Mouse (Mus musculus) forelimb bud, embryonic 11.5 days (tissue): ENCODE measurements around the gene 1700012B07Rik.

Experiments
- DNase-seq: peaks from one replicate; pipeline ENCODE4 v3.0.0-alpha.2; 2012; ENCODE audit warnings: low read depth, low spot score

The 1700012B07Rik gene

DNA sequence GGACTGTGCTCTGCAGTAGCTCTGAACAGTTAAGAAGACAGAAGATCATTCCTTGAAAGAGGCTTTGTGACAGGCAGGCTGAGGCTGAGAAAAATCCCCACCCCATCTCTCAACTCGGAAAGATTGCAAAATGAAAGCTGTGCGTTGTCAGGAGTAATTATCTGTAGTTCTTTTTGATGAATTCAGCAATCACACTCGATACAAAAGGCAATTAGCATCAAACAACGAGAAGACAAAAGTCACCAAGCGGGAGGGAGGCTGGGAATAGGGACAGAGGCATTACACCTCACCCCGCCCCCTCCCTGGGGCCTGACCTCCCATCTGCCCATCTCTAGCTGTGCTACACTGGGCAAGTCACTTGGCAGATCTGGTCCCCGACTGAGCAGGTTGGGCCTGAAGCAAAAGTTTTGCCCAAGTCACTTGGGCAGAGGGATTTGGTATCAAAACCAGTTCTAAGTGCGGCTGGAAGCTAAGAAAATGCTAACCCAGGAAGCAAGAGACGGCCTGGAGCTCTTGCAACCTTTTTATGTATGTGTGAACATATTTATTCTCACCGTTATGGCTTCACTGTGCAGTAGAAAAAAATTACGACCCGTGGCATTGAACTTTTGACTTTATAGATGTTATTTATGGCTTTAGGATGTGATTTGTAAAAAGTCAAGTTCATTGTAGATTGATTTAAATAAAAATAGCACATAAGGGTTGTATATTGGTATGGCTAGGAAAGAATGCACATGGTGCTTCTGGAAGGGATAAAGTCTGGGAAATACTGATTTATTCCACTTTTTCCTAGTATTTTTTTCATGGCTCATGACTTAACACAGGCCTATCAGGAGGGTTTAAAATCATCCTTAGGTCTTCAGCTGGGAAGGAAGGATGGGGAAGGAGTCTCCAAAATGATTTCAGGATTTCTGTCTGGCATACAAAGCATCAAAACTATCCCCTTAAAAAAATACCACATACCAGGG lies 75.9 kb downstream of the 1700012B07Rik start:
- no peak for DNase-seq

GRCm38 (mm10) chr11:109745210-109745609 lies 82.6 kb downstream of the 1700012B07Rik start:
- no peak for DNase-seq

DNA sequence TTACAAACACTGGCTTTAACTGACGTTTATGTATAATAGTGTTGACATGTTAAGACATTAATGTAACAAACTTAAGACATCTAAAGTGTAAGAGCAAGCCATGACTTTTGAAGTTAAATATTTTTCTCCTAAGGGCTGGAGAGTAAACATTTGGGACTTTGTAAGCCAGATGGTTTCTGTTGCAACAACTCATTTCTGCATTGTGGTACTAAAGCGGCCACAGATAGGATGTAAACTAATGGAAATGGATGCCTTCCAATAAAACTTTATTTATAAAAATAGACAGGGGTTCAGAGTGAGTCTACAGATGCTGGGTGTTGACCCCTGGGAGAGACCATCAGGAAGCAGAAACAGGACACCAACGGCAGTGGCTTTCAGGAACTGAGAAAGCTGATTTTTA lies 89.9 kb downstream of the 1700012B07Rik start:
- no peak for DNase-seq
